Mouse (Mus musculus) CH12.LX (cell line): ENCODE measurements around the gene Atp6v0c. TPM values are rescaled to one million over a fixed set of nuclear protein-coding genes. Genes with fewer than 3 reads are reported as not detected.

Experiments used
- DNase-seq: peaks from one replicate; pipeline ENCODE4 v3.0.0-alpha.2; 2013; ENCODE audit errors: extremely low read depth
- H3K27ac ChIP-seq: 2 replicates; pipeline ENCODE4 v1.5.1; 2012; ENCODE audit warnings: low read depth, mild to moderate bottlenecking, control low read depth, moderate library complexity; ENCODE audit not compliant: insufficient read depth
- H3K27me3 ChIP-seq: replicated peaks from 2 replicates; pipeline ENCODE3; 2012; ENCODE audit warnings: inconsistent platforms
- H3K36me3 ChIP-seq, 2 experiments: replicated peaks in 1 of 2; 2 replicates each; pipeline versions ENCODE3 to v1.6.1; 2012; ENCODE audit warnings: inconsistent platforms in 1 of 2, low read length in 1 of 2, mild to moderate bottlenecking in 1 of 2, mixed read lengths in 1 of 2, moderate library complexity in 1 of 2; ENCODE audit not compliant: control insufficient read depth in 1 of 2, insufficient read depth in 1 of 2
- H3K4me1 ChIP-seq, 2 experiments: 2 replicates each; pipeline ENCODE4 v1.6.1; 2012; ENCODE audit warnings: inconsistent platforms in 1 of 2, moderate library complexity in 1 of 2; ENCODE audit not compliant: insufficient read depth in 2 of 2, control insufficient read depth in 1 of 2
- H3K4me2 ChIP-seq: 2 replicates; pipeline ENCODE4 v1.6.1; 2012; ENCODE audit warnings: low read depth, mild to moderate bottlenecking, control low read depth; ENCODE audit not compliant: poor library complexity, insufficient read depth, severe bottlenecking
- H3K4me3 ChIP-seq, 3 experiments: fragments of 150-350 bp in 1 of 3; sonication (generic) in 1 of 3; replicated peaks in 1 of 3; 2 replicates each; pipeline versions ENCODE3 to v1.5.1; 2011 to 2012; ENCODE audit warnings: low read depth in 2 of 3, low read length in 2 of 3, mild to moderate bottlenecking in 2 of 3, moderate library complexity in 2 of 3, control low read depth in 1 of 3, improper control_type of control experiment in 1 of 3, inconsistent platforms in 1 of 3, mixed read lengths in 1 of 3; ENCODE audit not compliant: poor library complexity in 1 of 3
- H3K79me2 ChIP-seq: replicated peaks from 2 replicates; pipeline ENCODE4 v1.6.1; 2012; ENCODE audit warnings: mild to moderate bottlenecking, moderate library complexity; ENCODE audit not compliant: control insufficient read depth, poor library complexity, insufficient read depth, severe bottlenecking; ENCODE audit errors: extremely low read depth
- H3K9ac ChIP-seq: 2 replicates; pipeline ENCODE4 v1.6.1; 2012; ENCODE audit warnings: low read depth, mild to moderate bottlenecking, control low read depth, moderate library complexity; ENCODE audit not compliant: insufficient read depth
- H3K9me3 ChIP-seq: replicated peaks from 2 replicates; pipeline ENCODE3; 2012; ENCODE audit warnings: low read length, inconsistent platforms, mixed read lengths
- CHD1 ChIP-seq: IDR thresholded peaks from 2 replicates; pipeline ENCODE4 v1.6.1; 2012; ENCODE audit warnings: low read depth, low read length, improper control_type of control experiment, inconsistent platforms
- CHD2 ChIP-seq: IDR thresholded peaks from 2 replicates; pipeline ENCODE4 v1.6.1; 2011; ENCODE audit warnings: low read length, improper control_type of control experiment
- E2F4 ChIP-seq: IDR thresholded peaks from 2 replicates; pipeline ENCODE4 v1.6.1; 2011; ENCODE audit warnings: low read depth, low read length, improper control_type of control experiment; ENCODE audit not compliant: insufficient replicate concordance
- ELF1 ChIP-seq: IDR thresholded peaks from 2 replicates; pipeline ENCODE4 v1.6.1; 2014; ENCODE audit warnings: low read depth, mild to moderate bottlenecking, inconsistent platforms, low read length, improper control_type of control experiment
- KAT2A ChIP-seq: IDR thresholded peaks from 2 replicates; pipeline ENCODE4 v1.6.1; 2012; ENCODE audit warnings: low read length, improper control_type of control experiment, inconsistent platforms; ENCODE audit not compliant: insufficient replicate concordance
- MAFK ChIP-seq: IDR thresholded peaks from 2 replicates; pipeline ENCODE4 v1.6.1; 2011; ENCODE audit warnings: low read length, improper control_type of control experiment; ENCODE audit not compliant: insufficient replicate concordance
- MAZ ChIP-seq: IDR thresholded peaks from 2 replicates; pipeline ENCODE4 v1.6.1; 2012; ENCODE audit warnings: low read depth, mild to moderate bottlenecking, inconsistent platforms, low read length, improper control_type of control experiment, moderate library complexity
- MEF2A ChIP-seq: IDR thresholded peaks from 2 replicates; pipeline ENCODE4 v1.6.1; 2014; ENCODE audit warnings: low read depth, mild to moderate bottlenecking, inconsistent platforms, low read length, improper control_type of control experiment, borderline replicate concordance
- MXI1 ChIP-seq: IDR thresholded peaks from 2 replicates; pipeline ENCODE4 v1.6.1; 2011; ENCODE audit warnings: mild to moderate bottlenecking, low read depth, low read length, improper control_type of control experiment
- NELFE ChIP-seq: IDR thresholded peaks from 2 replicates; pipeline ENCODE4 v1.6.1; 2011; ENCODE audit warnings: low read depth, low read length, improper control_type of control experiment
- POLR2A ChIP-seq: IDR thresholded peaks from 2 replicates; pipeline ENCODE4 v1.6.1; 2011; ENCODE audit warnings: low read depth, mild to moderate bottlenecking, improper control_type of control experiment, low read length
- POLR2AphosphoS2 ChIP-seq: IDR thresholded peaks from 2 replicates; pipeline ENCODE4 v1.6.1; 2011; ENCODE audit warnings: low read depth, low read length, improper control_type of control experiment
- RAD21 ChIP-seq: IDR thresholded peaks from 2 replicates; pipeline ENCODE4 v1.6.1; 2011; ENCODE audit warnings: low read depth, mild to moderate bottlenecking, low read length, improper control_type of control experiment, moderate library complexity
- USF1 ChIP-seq: IDR thresholded peaks from 2 replicates; pipeline ENCODE4 v1.6.1; 2014; ENCODE audit warnings: low read depth, mild to moderate bottlenecking, inconsistent platforms, low read length, improper control_type of control experiment
- ZMIZ1 ChIP-seq: IDR thresholded peaks from 2 replicates; pipeline ENCODE4 v1.6.1; 2012; ENCODE audit warnings: low read depth, mild to moderate bottlenecking, inconsistent platforms, low read length, improper control_type of control experiment
- dilution Hi-C: fragments of 300-500 bp; cut with MboI; formaldehyde crosslinking; loops from 2 replicates; pipeline ENCODE4 v1.14.3; 2020; ENCODE audit warnings: low sequenced_read_pairs; ENCODE audit not compliant: extremely low pct_unique_long_range_greater_than_20kb, extremely low pct_ligation_motif_present
- in situ Hi-C: fragments of 300-500 bp; cut with MboI; formaldehyde crosslinking; loops from 3 replicates; pipeline ENCODE4 v1.14.3; 2019; ENCODE audit warnings: low sequenced_read_pairs, low pct_ligation_motif_present, low pct_unique_long_range_greater_than_20kb, mixed read lengths
- polyA plus RNA-seq: library from polyadenylated mRNA; unstranded; fragments of >175 nt; gene quantifications from 2 replicates; pipeline ENCODE4 v1.2.1, GENCODE M21; 2012; ENCODE audit warnings: low read depth; ENCODE audit not compliant: insufficient read length
- total RNA-seq, 2 experiments: library from RNA; depleted of rRNA; stranded (reverse); fragments of 300-350 nt in 1 of 2; fragments of >200 nt in 1 of 2; gene quantifications; 2 replicates each; pipeline ENCODE4 v1.2.3; 2012 to 2014

The Atp6v0c gene
- total and polyA plus RNA-seq, 3 experiments: 49.1 to 407 (median 83.2) TPM

- DNase-seq: peak; percentile 48
- in situ Hi-C loops (no loop called here), dilution Hi-C loops (no loop called here)
Observed at GRCm38 (mm10) chr17:24216836-24217235, 47.3 kb upstream of the Atp6v0c start.

DNA sequence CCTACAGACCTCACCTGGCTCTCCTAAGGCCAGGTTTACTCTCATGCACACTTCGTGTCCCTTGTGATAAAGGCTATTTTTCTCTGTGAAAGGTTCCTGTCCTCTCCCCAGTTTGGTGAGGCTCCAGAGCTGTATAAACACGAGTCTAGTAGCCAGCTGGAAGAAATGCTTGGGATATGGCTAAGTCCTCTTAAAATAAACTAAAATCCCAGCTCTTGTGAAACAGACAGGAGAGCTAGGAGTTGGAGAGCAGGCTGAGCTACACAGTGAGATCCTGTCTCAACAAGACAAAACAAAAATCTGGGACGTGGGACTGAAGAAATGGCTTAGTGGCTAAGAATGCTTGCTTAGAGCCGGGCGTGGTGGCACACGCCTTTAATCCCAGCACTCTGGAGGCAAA lies 43.7 kb upstream of the Atp6v0c start:
- Histone ChIP-seq H3K9ac (no peak overlapping the region), H3K36me3 (peaks cover 20 to 43% of the 10 kb centered on the region in 2 experiments), H3K27ac (no peak overlapping the region), H3K27me3 (no peaks in the 10 kb centered on the region), H3K9me3 (no peaks in the 10 kb centered on the region), H3K4me2 (no peak overlapping the region), H3K4me1 (no peaks in the 10 kb centered on the region), H3K79me2 (no peaks in the 10 kb centered on the region), H3K4me3 (no peak overlapping the region)
- no peak for DNase-seq
- TF ChIP-seq MEF2A: no peak
- TF ChIP-seq USF1: no peak
- no peak for TF ChIP-seq POLR2A
- no peak for TF ChIP-seq E2F4
- TF ChIP-seq MAZ: no peak
- TF ChIP-seq ZMIZ1: no peak
- TF ChIP-seq MAFK: no peak
- no peak for TF ChIP-seq KAT2A
- TF ChIP-seq MXI1: no peak
- TF ChIP-seq POLR2AphosphoS2: no peak
- TF ChIP-seq ELF1: no peak
- no peak for TF ChIP-seq NELFE
- in situ Hi-C loops (no loop called here), dilution Hi-C loops (no loop called here)

More at GRCm38 (mm10) chr17:24216836-24217235, 47.3 kb upstream of the Atp6v0c start:
- Histone ChIP-seq H3K9ac (no peak overlapping the region), H3K4me2 (no peak overlapping the region), H3K4me1 (peaks cover 7 to 18% of the 10 kb centered on the region in 2 experiments), H3K79me2 (no peaks in the 10 kb centered on the region; the same call in 1 of the 2 replicates), H3K4me3 (no peak overlapping the region), H3K9me3 (no peaks in the 10 kb centered on the region)
- TF ChIP-seq CHD2 (peak; percentile 44; the same call in 1 of the 2 replicates), POLR2AphosphoS2 (no peak), ELF1 (no peak), CHD1 (no peak), RAD21 (no peak)
- TF ChIP-seq, all 38 proteins: peak for 1
- H3K36me3 ChIP-seq: peaks cover 22 to 52% of the 10 kb centered on the region in 2 experiments
- H3K27me3 ChIP-seq: no peaks in the 10 kb centered on the region
- no peak overlapping the region for H3K27ac ChIP-seq
